Mouse (Mus musculus): Measurements from ENCODE around the gene Jmjd1c.

DNA sequence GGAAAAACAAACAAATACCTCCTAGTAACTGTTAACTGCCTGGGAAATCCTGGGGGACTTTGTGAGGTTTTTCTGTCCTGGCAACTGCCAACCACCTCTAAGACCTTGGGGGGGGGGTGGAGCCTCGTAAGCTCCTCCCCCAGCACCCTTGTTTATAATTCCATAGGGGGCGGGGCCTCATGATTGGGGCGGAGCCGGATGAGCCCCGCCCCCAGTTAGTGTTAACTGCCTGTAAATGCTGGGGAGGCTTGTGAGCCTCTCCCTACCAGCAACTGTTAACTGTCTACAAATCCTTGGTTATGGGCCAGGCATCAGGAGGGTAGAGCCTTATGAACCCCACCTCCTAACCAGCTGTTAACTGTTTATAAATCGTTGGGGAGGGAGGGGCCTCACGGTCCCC lies 23.4 kb downstream of the Jmjd1c start:
- TF ChIP-seq POLR2A (IDR thresholded peaks at IDR 0.05; ENCODE audit: extremely low read depth, insufficient read depth, low read length): no peak
- no peak for TF ChIP-seq CTCF (IDR thresholded peaks at IDR 0.05; ENCODE audit: low read depth, low read length)
